Mouse (Mus musculus) embryonic facial prominence, embryonic 13.5 days (tissue): ENCODE measurements at regions not wholly inside any gene's neighbourhood (a gene's known extent, or its start where the extent isn't known, plus 50 kb on each side); places are given as distances from the start of the nearest gene placed in this dataset.

ENCODE experiments used
- ATAC-seq: fragments of 200-750 bp; cut with Nextera tagmentation; 2 replicates; pipeline ENCODE4 v1.8.0; 2017; ENCODE audit warnings: low read depth; ENCODE audit not compliant: insufficient number of reproducible peaks, insufficient read depth, low FRiP score, low TSS enrichment
- H3K27ac ChIP-seq: fragments of 300-500 bp; sonication (generic); 2 replicates; pipeline ENCODE4 v1.5.1; 2015; ENCODE audit warnings: moderate library complexity, mild to moderate bottlenecking, inconsistent platforms
- H3K27me3 ChIP-seq: fragments of 300-500 bp; sonication (generic); 2 replicates; pipeline ENCODE4 v1.6.1; 2015; ENCODE audit warnings: mild to moderate bottlenecking, inconsistent platforms
- H3K36me3 ChIP-seq: fragments of 300-500 bp; sonication (generic); 2 replicates; pipeline ENCODE4 v1.6.1; 2015; ENCODE audit warnings: mild to moderate bottlenecking, inconsistent platforms
- H3K4me1 ChIP-seq: fragments of 300-500 bp; sonication (generic); 2 replicates; pipeline ENCODE4 v1.6.1; 2015; ENCODE audit warnings: inconsistent platforms
- H3K4me2 ChIP-seq: fragments of 300-500 bp; sonication (generic); 2 replicates; pipeline ENCODE4 v1.6.1; 2015; ENCODE audit warnings: moderate library complexity, mild to moderate bottlenecking, inconsistent platforms
- H3K4me3 ChIP-seq: fragments of 300-500 bp; sonication (generic); 2 replicates; pipeline ENCODE4 v1.5.1; 2015; ENCODE audit warnings: mild to moderate bottlenecking, inconsistent platforms
- H3K9ac ChIP-seq: fragments of 300-500 bp; sonication (generic); 2 replicates; pipeline ENCODE4 v1.6.1; 2015; ENCODE audit warnings: mild to moderate bottlenecking, inconsistent platforms
- H3K9me3 ChIP-seq: fragments of 300-500 bp; sonication (generic); 2 replicates; pipeline ENCODE4 v1.6.1; 2016; ENCODE audit warnings: inconsistent platforms
- WGBS: fragments of 180-500 bp; shearing (Covaris S2); methylation state at CpG from one replicate; pipeline ENCODE4 v1.1.7; 2015; ENCODE audit warnings: mixed read lengths; 5-methylcytosine and 5-hydroxymethylcytosine counted together

- Histone ChIP-seq H3K27ac (no peak overlapping the region), H3K27me3 (no peaks in the 10 kb centered on the region), H3K4me1 (peaks cover 35% of the 10 kb centered on the region), H3K9ac (no peak overlapping the region), H3K4me2 (no peak overlapping the region), H3K9me3 (no peaks in the 10 kb centered on the region), H3K36me3 (no peaks in the 10 kb centered on the region), H3K4me3 (no peak overlapping the region)
- 79% methylated on average over 4 of the region's 4 CpGs for WGBS
- ATAC-seq, result no peak
Observed at GRCm38 (mm10) chr17:45928013-45928412, 104.2 kb downstream of the Vegfa start.

- Histone ChIP-seq H3K4me1 (peaks cover 20% of the 10 kb centered on the region), H3K9ac (no peak overlapping the region), H3K4me2 (no peak overlapping the region), H3K4me3 (no peak overlapping the region), H3K36me3 (no peaks in the 10 kb centered on the region), H3K9me3 (no peaks in the 10 kb centered on the region), H3K27ac (no peak overlapping the region), H3K27me3 (no peaks in the 10 kb centered on the region)
- ATAC-seq, result no peak
- 67% methylated on average over 6 of the region's 6 CpGs for WGBS
Observed at GRCm38 (mm10) chr17:45925845-45926244, 106.3 kb downstream of the Vegfa start.

DNA sequence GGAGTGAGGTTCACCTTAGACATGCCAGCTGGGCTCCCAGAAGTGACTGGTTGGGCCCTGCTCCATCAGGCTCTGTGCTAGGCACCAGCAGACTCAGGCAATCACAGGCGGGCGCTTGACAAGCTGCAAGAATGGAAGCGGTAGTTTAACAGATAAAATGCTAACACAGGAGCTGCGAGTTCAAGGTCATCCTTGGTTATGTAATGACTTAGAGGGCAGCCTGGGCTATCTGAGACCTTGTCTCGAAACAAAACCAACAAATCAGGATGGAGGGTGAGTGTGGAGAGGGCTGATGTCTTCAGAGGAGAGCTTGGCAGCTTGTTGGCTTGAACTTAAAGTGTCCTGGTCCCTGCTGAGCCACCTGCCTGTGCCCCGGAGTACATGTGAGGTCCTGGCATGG lies 107.6 kb downstream of the Vegfa start:
- Histone ChIP-seq H3K27ac (no peak overlapping the region), H3K4me1 (peaks cover 17% of the 10 kb centered on the region), H3K9ac (no peak overlapping the region), H3K9me3 (no peaks in the 10 kb centered on the region), H3K4me3 (no peak overlapping the region), H3K4me2 (no peak overlapping the region), H3K36me3 (no peaks in the 10 kb centered on the region), H3K27me3 (no peaks in the 10 kb centered on the region)
- no peak for ATAC-seq
- 90% methylated on average over 6 of the region's 6 CpGs for WGBS

DNA sequence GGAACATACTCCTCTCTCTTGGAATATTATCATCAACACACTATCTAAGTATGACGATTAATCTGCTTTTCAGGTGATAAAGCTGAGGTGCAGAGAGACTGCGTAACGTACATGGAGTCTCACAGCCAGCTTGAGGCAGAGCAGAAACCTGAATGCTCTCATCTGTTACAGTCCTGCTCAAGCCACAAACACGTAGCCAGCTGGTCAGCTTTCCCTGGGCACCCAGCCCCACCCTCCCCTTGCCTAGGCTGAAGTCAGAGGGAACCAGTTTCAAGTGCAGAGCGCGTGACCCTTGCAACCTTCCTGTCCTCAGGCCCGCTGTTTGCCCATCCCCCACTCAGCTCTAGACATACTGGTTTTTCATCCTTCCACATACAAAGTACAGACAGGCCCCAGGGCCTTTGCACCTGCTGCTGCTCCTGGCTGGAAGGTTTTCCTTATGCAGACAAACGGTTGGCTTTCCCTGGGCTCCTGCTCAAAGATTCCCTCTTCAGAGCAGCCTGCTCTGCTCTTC lies 108.9 kb downstream of the Vegfa start:
- H3K27ac ChIP-seq, result no peak overlapping the region
- ATAC-seq, result no peak
- H3K36me3 ChIP-seq, result no peaks in the 10 kb centered on the region
- no peak overlapping the region for H3K4me3 ChIP-seq
- H3K4me1 ChIP-seq, result peaks cover 4% of the 10 kb centered on the region
- H3K9me3 ChIP-seq, result no peaks in the 10 kb centered on the region
- H3K27me3 ChIP-seq, result no peaks in the 10 kb centered on the region
- no peak overlapping the region for H3K9ac ChIP-seq
- no peak overlapping the region for H3K4me2 ChIP-seq
- 63% methylated on average over 8 of the region's 8 CpGs for WGBS

- no peak overlapping the region for H3K4me3 ChIP-seq
- H3K9ac ChIP-seq, result no peak overlapping the region
- H3K4me1 ChIP-seq, result peaks cover 23% of the 10 kb centered on the region
- H3K27ac ChIP-seq, result peak overlapping the region; percentile 76
- H3K9me3 ChIP-seq, result no peaks in the 10 kb centered on the region
- H3K36me3 ChIP-seq, result no peaks in the 10 kb centered on the region
- no peak overlapping the region for H3K4me2 ChIP-seq
- WGBS, result 92% methylated on average over 2 of the region's 2 CpGs
- no peak for ATAC-seq
- no peaks in the 10 kb centered on the region for H3K27me3 ChIP-seq
Observed at GRCm38 (mm10) chr17:45917647-45918046, 114.5 kb downstream of the Vegfa start.

DNA sequence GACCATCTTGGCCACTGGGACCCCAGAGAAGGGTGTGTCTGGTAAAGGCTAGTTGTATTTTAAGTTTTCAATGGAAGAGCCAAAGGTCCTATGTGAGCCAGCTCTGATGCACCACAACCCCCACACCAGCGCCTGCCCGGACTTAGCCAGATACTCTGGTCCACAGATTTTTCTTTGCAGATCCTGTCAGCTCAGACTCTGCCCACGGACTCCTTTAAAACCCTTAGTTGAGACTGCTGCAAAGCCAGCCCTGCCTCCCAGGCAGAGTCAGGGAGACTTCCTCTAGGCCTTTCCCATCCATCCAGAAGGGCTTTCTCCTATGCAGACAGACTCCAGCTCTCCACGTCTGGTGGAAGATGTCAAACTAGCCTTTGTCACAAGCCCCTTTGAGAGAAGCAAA lies 115.2 kb downstream of the Vegfa start:
- Histone ChIP-seq H3K4me1 (peaks cover 23% of the 10 kb centered on the region), H3K9ac (no peak overlapping the region), H3K9me3 (peaks cover 4% of the 10 kb centered on the region; the same call in 1 of the 2 replicates), H3K4me3 (no peak overlapping the region), H3K27me3 (no peaks in the 10 kb centered on the region), H3K36me3 (no peaks in the 10 kb centered on the region), H3K4me2 (no peak overlapping the region), H3K27ac (peak overlapping the region; percentile 76)
- WGBS, result 37% methylated on average over 4 of the region's 4 CpGs
- ATAC-seq, result no peak

- H3K4me1 ChIP-seq, result peaks cover 23% of the 10 kb centered on the region
- no peaks in the 10 kb centered on the region for H3K27me3 ChIP-seq
- H3K9me3 ChIP-seq, result peaks cover 4% of the 10 kb centered on the region; the same call in 1 of the 2 replicates
- H3K9ac ChIP-seq, result no peak overlapping the region
- ATAC-seq, result no peak
- H3K36me3 ChIP-seq, result no peaks in the 10 kb centered on the region
- H3K4me2 ChIP-seq, result no peak overlapping the region
- H3K27ac ChIP-seq, result no peak overlapping the region
- no peak overlapping the region for H3K4me3 ChIP-seq
- 91% methylated on average over 9 of the region's 9 CpGs for WGBS
Observed at GRCm38 (mm10) chr17:45914706-45915240, 117.4 kb downstream of the Vegfa start.

- H3K9ac ChIP-seq, result no peak overlapping the region
- ATAC-seq, result no peak
- H3K9me3 ChIP-seq, result peaks cover 4% of the 10 kb centered on the region; the same call in 1 of the 2 replicates
- H3K4me2 ChIP-seq, result no peak overlapping the region
- 90% methylated on average over 1 of the region's 1 CpGs for WGBS
- no peaks in the 10 kb centered on the region for H3K36me3 ChIP-seq
- H3K4me3 ChIP-seq, result no peak overlapping the region
- H3K4me1 ChIP-seq, result peaks cover 23% of the 10 kb centered on the region
- H3K27ac ChIP-seq, result no peak overlapping the region
- no peaks in the 10 kb centered on the region for H3K27me3 ChIP-seq
Observed at GRCm38 (mm10) chr17:45914237-45914636, 117.9 kb downstream of the Vegfa start.

- Histone ChIP-seq H3K27me3 (no peaks in the 10 kb centered on the region), H3K27ac (no peak overlapping the region), H3K36me3 (no peaks in the 10 kb centered on the region), H3K4me3 (no peak overlapping the region), H3K4me1 (peaks cover 23% of the 10 kb centered on the region), H3K9ac (no peak overlapping the region), H3K9me3 (peaks cover 4% of the 10 kb centered on the region; the same call in 1 of the 2 replicates), H3K4me2 (no peak overlapping the region)
- 90% methylated on average over 4 of the region's 4 CpGs for WGBS
- no peak for ATAC-seq
Observed at GRCm38 (mm10) chr17:45913671-45914070, 118.5 kb downstream of the Vegfa start.

- WGBS, result 97% methylated on average over 3 of the region's 3 CpGs
- Histone ChIP-seq H3K27me3 (no peaks in the 10 kb centered on the region), H3K9me3 (peaks cover 4% of the 10 kb centered on the region; the same call in 1 of the 2 replicates), H3K4me1 (peaks cover 23% of the 10 kb centered on the region), H3K4me3 (no peak overlapping the region), H3K27ac (no peak overlapping the region), H3K4me2 (no peak overlapping the region), H3K9ac (no peak overlapping the region), H3K36me3 (no peaks in the 10 kb centered on the region)
- no peak for ATAC-seq
Observed at GRCm38 (mm10) chr17:45912165-45912564, 120.0 kb downstream of the Vegfa start.

- H3K36me3 ChIP-seq, result no peaks in the 10 kb centered on the region
- no peak overlapping the region for H3K9ac ChIP-seq
- 89% methylated on average over 13 of the region's 13 CpGs for WGBS
- H3K4me2 ChIP-seq, result no peak overlapping the region
- H3K4me3 ChIP-seq, result no peak overlapping the region
- H3K9me3 ChIP-seq, result peaks cover 4% of the 10 kb centered on the region; the same call in 1 of the 2 replicates
- H3K27ac ChIP-seq, result no peak overlapping the region
- H3K4me1 ChIP-seq, result peaks cover 14% of the 10 kb centered on the region
- no peaks in the 10 kb centered on the region for H3K27me3 ChIP-seq
- no peak for ATAC-seq
Observed at GRCm38 (mm10) chr17:45911201-45911731, 120.9 kb downstream of the Vegfa start.

GRCm38 (mm10) chr17:45910245-45910644 lies 121.9 kb downstream of the Vegfa start:
- Histone ChIP-seq H3K4me1 (0 out of 2 replicates have a peak, but pooled peaks cover 5% of the 10 kb centered on the region), H3K9me3 (peaks cover 4% of the 10 kb centered on the region; the same call in 1 of the 2 replicates)
- WGBS, result 84% methylated on average over 3 of the region's 3 CpGs

More at GRCm38 (mm10) chr17:45910245-45910644, 121.9 kb downstream of the Vegfa start:
- Histone ChIP-seq H3K4me2 (no peak overlapping the region), H3K36me3 (no peaks in the 10 kb centered on the region), H3K9ac (no peak overlapping the region), H3K27ac (no peak overlapping the region), H3K4me3 (no peak overlapping the region), H3K27me3 (no peaks in the 10 kb centered on the region)
- no peak for ATAC-seq
